Mouse (Mus musculus): ENCODE measurements at regions not wholly inside any gene's neighbourhood (a gene's known extent, or its start where the extent isn't known, plus 50 kb on each side); places are given as distances from the start of the nearest gene placed in this dataset.
"Not testable (repeated sequence)": the region's sequence is repeated elsewhere in the genome, so short reads cannot be mapped to it uniquely, and the experiment has no call there.

DNA sequence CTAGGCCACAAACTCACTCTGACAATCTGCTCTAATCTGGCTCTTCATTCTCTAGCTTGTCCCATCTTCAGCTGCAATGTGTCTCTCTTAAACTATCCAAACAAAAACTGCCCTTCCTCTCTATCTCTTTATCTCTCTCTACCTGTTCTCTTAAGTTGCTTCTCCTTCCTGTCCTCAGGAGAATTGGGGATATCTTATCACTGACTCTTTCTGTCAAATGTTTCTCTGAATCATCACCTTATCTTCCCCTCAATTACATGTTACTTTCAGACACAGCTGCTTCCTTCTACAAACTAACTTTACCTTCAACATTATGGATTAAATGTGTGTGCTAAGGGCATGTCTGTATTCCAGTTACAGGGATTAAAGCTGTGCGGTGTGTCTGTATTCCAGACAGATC is 671.4 kb downstream of the Pla2g4a start:
- Histone ChIP-seq H3K27ac (ENCODE audit: poor library complexity, severe bottlenecking) (no peak overlapping the region), H3K27me3 (replicated peaks) (no peaks in the 10 kb centered on the region), H3K4me3 (no peak overlapping the region), H3K4me2 (no peak overlapping the region), H3K9me3 (replicated peaks) (no peaks in the 10 kb centered on the region), H3K4me1 (replicated peaks) (no peaks in the 10 kb centered on the region), H3K9ac (no peak overlapping the region), H3K36me3 (no peaks in the 10 kb centered on the region)
- WGBS, result 78% methylated on average over 1 of the region's 1 CpGs
- ATAC-seq (ENCODE audit: insufficient number of reproducible peaks, low FRiP score), result no peak

DNA sequence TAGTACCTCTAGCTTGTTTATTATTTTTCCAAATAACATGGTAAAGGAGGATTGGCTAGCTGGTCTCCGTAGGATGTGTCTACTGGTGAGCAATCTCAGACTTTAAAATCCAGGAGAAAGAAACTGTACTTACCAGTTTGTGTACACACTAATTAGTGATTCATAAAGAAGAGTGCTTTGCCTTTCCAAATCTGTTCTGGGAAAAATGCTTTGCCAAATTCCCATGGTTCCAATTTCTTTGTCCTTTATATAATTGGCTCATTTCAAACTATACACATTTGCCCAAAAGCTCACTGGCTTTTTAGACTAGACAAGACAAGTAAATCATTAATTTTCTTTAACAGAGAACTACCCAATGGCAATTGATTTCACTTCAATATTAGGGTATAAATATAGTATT is 686.2 kb downstream of the Pla2g4a start:
- no peak overlapping the region for H3K27ac ChIP-seq (ENCODE audit: poor library complexity, severe bottlenecking)
- no peak overlapping the region for H3K4me2 ChIP-seq
- H3K27me3 ChIP-seq (replicated peaks), result no peaks in the 10 kb centered on the region
- H3K4me3 ChIP-seq, result no peak overlapping the region
- no peaks in the 10 kb centered on the region for H3K9me3 ChIP-seq (replicated peaks)
- H3K36me3 ChIP-seq, result no peaks in the 10 kb centered on the region
- WGBS, result 89% methylated on average over 1 of the region's 1 CpGs
- no peaks in the 10 kb centered on the region for H3K4me1 ChIP-seq (replicated peaks)
- no peak for ATAC-seq (ENCODE audit: insufficient number of reproducible peaks, low FRiP score)
- no peak overlapping the region for H3K9ac ChIP-seq

DNA sequence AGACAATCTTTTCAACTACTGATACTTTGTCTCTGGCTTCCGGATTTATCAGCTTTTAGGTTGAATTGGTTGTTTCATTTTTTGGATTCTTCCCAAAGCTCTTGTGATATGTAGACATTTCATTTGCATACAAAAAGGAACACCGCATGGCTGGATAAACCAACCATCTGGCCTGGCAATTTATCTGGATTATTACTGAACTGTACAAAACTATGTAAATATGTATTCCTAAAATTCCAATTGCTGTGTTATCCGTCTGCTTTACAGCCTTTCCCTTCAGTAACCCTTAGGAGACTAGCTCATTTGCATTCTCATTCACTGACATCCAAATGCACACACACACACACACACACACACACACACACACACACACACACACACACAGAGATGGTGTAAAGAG is 704.2 kb downstream of the Pla2g4a start:
- Histone ChIP-seq H3K4me1 (replicated peaks) (no peaks in the 10 kb centered on the region), H3K27ac (ENCODE audit: poor library complexity, severe bottlenecking) (no peak overlapping the region), H3K4me2 (no peak overlapping the region), H3K9ac (no peak overlapping the region), H3K27me3 (replicated peaks) (no peaks in the 10 kb centered on the region), H3K4me3 (no peak overlapping the region), H3K36me3 (no peaks in the 10 kb centered on the region), H3K9me3 (replicated peaks) (no peaks in the 10 kb centered on the region)
- ATAC-seq (ENCODE audit: insufficient number of reproducible peaks, low FRiP score), result no peak
- 76% methylated on average over 3 of the region's 3 CpGs for WGBS

- Histone ChIP-seq H3K9me3 (replicated peaks) (no peaks in the 10 kb centered on the region), H3K4me1 (replicated peaks) (no peaks in the 10 kb centered on the region), H3K9ac (no peak overlapping the region), H3K4me2 (no peak overlapping the region), H3K27ac (ENCODE audit: poor library complexity, severe bottlenecking) (no peak overlapping the region), H3K36me3 (no peaks in the 10 kb centered on the region), H3K4me3 (no peak overlapping the region), H3K27me3 (replicated peaks) (no peaks in the 10 kb centered on the region)
- 37% methylated on average over 4 of the region's 4 CpGs for WGBS
- ATAC-seq (ENCODE audit: insufficient number of reproducible peaks, low FRiP score), result no peak
These were observed 706.9 kb downstream of the Pla2g4a start for GRCm38 (mm10) chr1:149254141-149254540.

- WGBS, result 50% methylated on average over 1 of the region's 1 CpGs
- no peak for ATAC-seq (ENCODE audit: insufficient number of reproducible peaks, low FRiP score)
- H3K4me1 ChIP-seq (replicated peaks), result no peaks in the 10 kb centered on the region
- no peaks in the 10 kb centered on the region for H3K36me3 ChIP-seq
- no peak overlapping the region for H3K4me2 ChIP-seq
- no peaks in the 10 kb centered on the region for H3K9me3 ChIP-seq (replicated peaks)
- H3K4me3 ChIP-seq, result no peak overlapping the region
- H3K27ac ChIP-seq (ENCODE audit: poor library complexity, severe bottlenecking), result no peak overlapping the region
- no peak overlapping the region for H3K9ac ChIP-seq
- no peaks in the 10 kb centered on the region for H3K27me3 ChIP-seq (replicated peaks)
These were observed 722.6 kb downstream of the Pla2g4a start for GRCm38 (mm10) chr1:149238329-149239015.

DNA sequence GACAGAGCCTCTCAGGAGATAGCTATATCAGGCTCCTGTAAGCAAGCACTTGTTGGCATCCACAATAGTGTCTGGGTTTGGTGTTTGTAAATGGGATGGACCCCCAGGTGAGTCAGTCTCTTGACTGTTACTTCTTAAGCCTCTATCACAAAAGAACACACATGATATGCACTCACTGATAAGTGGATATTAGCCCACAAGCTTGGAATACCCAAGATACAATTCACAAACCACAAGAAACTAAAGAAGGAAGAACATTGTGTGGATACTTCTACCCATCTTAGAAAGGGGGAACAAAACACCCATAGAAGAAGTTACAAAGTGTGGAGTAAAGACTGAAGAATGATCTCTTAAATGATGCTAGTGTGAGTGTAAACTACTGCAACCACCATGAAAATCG is 733.9 kb downstream of the Pla2g4a start:
- ATAC-seq (ENCODE audit: insufficient number of reproducible peaks, low FRiP score); H3K27me3 ChIP-seq (replicated peaks): not testable (repeated sequence)

DNA sequence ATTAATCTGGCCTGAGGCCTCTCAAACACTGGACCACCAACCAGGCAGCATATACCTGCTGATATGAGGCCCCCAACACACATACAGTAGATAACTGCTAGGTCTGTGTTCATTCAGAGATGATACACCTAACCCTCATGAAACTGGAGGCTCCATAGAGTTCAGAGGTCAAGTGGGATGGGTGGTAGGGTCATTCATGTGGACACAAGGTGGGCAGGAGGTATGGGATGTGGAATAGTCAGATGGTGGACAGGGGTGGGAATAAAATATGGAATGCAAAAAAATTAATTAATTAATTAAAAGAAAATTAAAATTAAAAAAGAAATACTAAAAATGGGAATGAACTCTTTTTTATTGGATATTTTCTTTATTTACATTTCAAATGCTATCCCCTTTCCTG is 734.7 kb downstream of the Pla2g4a start:
- no peaks in the 10 kb centered on the region for H3K4me1 ChIP-seq (replicated peaks)
- no peak overlapping the region for H3K27ac ChIP-seq (ENCODE audit: poor library complexity, severe bottlenecking)
- H3K4me3 ChIP-seq, result no peak overlapping the region
- H3K36me3 ChIP-seq, result no peaks in the 10 kb centered on the region
- H3K9me3 ChIP-seq (replicated peaks), result no peaks in the 10 kb centered on the region
- no peaks in the 10 kb centered on the region for H3K27me3 ChIP-seq (replicated peaks)
- no peak for ATAC-seq (ENCODE audit: insufficient number of reproducible peaks, low FRiP score)
- no peak overlapping the region for H3K9ac ChIP-seq
- H3K4me2 ChIP-seq, result no peak overlapping the region

More for the DNA sequence above, 733.9 kb downstream of the Pla2g4a start:
- WGBS, result 87% methylated on average over 1 of the region's 1 CpGs
- not testable (repeated sequence) for H3K27ac ChIP-seq (ENCODE audit: poor library complexity, severe bottlenecking); H3K36me3 ChIP-seq; H3K9me3 ChIP-seq (replicated peaks); H3K9ac ChIP-seq; H3K4me3 ChIP-seq; H3K4me2 ChIP-seq; H3K4me1 ChIP-seq (replicated peaks)

DNA sequence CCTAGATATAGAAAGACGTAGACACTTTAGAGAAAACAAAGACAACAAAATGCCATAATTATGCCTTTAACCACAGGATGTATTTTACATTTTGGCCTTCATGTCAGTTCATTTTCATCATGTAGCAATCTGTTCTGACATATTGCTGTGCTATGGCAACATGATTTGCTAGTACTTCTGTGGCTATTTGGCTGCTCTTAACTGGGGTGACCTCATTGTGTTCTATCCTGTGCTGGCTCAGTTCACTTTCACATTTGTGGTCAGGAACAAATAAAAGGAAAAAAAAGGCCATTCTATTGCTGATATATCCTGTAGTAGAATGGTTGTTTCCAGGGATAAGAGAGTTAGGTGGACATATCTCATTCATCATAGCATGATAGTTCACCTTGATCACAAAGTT is 758.5 kb downstream of the Pla2g4a start:
- H3K4me2 ChIP-seq, result no peak overlapping the region
- ATAC-seq (ENCODE audit: insufficient number of reproducible peaks, low FRiP score), result no peak
- no peak overlapping the region for H3K27ac ChIP-seq (ENCODE audit: poor library complexity, severe bottlenecking)
- H3K4me3 ChIP-seq, result no peak overlapping the region
- H3K9me3 ChIP-seq (replicated peaks), result no peaks in the 10 kb centered on the region
- no peaks in the 10 kb centered on the region for H3K27me3 ChIP-seq (replicated peaks)
- no peak overlapping the region for H3K9ac ChIP-seq
- 80% methylated on average over 1 of the region's 1 CpGs for WGBS
- H3K36me3 ChIP-seq, result no peaks in the 10 kb centered on the region
- no peaks in the 10 kb centered on the region for H3K4me1 ChIP-seq (replicated peaks)

DNA sequence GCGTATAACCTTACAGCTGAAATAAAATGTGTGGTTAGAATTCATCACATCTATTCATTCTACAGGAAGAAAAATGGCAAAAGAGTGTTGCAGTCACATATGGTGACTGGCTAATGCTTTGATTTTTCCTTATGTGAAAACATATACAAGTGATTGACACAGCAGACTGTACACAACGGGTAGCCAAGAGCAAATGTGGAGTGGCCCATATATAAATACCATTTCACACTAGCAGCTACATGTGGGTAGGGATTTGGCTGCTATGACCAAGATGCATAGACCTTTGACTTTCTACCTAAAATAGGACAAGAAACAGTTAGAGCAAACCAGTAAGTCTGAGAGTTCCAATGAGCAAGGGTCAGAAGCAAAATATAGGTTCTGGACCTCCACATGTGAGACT is 761.8 kb downstream of the Pla2g4a start:
- H3K27ac ChIP-seq (ENCODE audit: poor library complexity, severe bottlenecking), result no peak overlapping the region
- H3K27me3 ChIP-seq (replicated peaks), result no peaks in the 10 kb centered on the region
- no peak overlapping the region for H3K9ac ChIP-seq
- ATAC-seq (ENCODE audit: insufficient number of reproducible peaks, low FRiP score), result no peak
- H3K4me2 ChIP-seq, result no peak overlapping the region
- WGBS, result 88% methylated on average over 2 of the region's 2 CpGs
- H3K9me3 ChIP-seq (replicated peaks), result no peaks in the 10 kb centered on the region
- no peaks in the 10 kb centered on the region for H3K4me1 ChIP-seq (replicated peaks)
- no peak overlapping the region for H3K4me3 ChIP-seq
- H3K36me3 ChIP-seq, result no peaks in the 10 kb centered on the region

DNA sequence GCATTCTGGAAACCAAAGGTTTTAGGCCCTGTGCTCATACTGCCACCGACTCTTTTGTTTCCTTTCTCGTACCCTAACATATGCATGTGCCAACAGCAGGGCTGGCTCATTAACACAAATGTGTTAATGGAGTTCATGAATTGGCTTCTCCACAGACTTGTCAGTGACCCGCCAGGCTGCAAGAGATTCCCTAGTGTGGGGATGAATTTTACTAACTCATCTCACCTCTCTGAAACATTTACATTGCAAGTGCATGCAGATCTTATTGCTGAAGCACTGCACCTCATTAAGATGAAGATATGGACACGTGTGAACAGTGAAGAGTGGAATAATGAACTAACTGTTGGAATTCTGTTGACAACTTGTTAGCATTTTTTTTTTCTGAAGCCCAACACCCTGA is 762.2 kb downstream of the Pla2g4a start:
- H3K4me2 ChIP-seq, result no peak overlapping the region
- H3K27me3 ChIP-seq (replicated peaks), result no peaks in the 10 kb centered on the region
- H3K36me3 ChIP-seq, result no peaks in the 10 kb centered on the region
- H3K9ac ChIP-seq, result no peak overlapping the region
- ATAC-seq (ENCODE audit: insufficient number of reproducible peaks, low FRiP score), result no peak
- 67% methylated on average over 4 of the region's 4 CpGs for WGBS
- H3K4me1 ChIP-seq (replicated peaks), result no peaks in the 10 kb centered on the region
- no peaks in the 10 kb centered on the region for H3K9me3 ChIP-seq (replicated peaks)
- no peak overlapping the region for H3K4me3 ChIP-seq
- H3K27ac ChIP-seq (ENCODE audit: poor library complexity, severe bottlenecking), result no peak overlapping the region
